Mouse (Mus musculus): Measurements from ENCODE around the gene Tbc1d22a.
A peak's percentile ranks its signal among the peaks of the same experiment; 100 is the strongest.

Tbc1d22a gene

DNA sequence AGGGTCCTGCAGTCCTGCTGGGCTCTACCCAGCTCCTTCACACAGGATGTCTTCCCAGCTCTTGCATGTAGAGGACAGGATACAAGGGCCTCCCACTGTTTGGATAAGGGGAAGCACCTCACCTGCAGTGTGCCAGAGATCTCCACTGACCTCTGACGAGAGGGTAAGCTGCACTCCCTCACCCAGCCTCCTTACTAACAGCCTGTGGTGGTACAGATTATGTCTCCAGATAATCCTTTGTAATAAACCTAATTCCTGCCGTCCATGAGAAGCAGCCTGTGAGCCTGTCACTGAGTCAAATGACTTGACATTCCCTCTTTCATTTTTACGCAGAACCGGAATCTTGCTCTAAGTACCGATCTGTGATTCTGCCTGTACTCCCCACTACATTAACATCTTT lies 260.7 kb downstream of the Tbc1d22a start:
- no peak for DNase-seq

DNA sequence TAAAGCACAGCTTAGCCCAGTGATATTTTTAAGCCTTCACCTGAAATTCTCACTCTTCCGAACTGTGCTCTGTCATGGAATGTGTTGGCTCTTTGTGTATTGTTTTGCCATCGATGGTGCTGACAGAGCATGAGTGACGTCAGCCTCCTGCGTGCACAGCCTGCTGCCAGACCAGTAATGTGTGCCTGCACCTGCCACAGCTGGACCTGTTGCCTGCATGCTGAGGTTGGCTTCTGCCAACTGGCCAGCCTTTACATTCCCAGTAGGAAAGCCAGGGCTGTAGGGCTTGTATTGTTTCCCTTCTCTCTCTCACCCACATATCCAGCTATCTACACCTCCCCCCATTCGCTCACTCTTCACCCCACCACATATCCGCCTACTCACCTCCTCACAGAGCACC lies 262.2 kb downstream of the Tbc1d22a start:
- peak; percentile 37 for DNase-seq

DNA sequence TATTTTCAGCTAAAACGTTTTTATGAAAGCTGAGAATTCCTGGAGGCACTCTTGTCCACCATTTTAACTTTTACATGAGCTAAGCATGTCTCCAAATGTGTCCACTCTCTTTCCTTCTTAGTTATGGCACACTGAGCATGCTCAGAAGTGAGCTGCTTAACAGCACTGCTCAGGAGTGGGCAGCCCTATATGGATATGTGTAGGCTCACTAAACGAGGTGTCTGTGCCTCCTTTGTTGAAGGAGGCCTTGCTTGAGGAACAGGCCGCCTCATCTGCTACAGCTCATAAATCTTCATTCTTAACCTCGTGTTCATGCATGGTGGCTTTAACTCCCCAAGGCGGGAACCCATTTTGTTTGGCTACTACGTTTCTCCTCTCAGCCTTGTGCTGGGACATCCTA lies 262.8 kb downstream of the Tbc1d22a start:
- no peak for DNase-seq

DNA sequence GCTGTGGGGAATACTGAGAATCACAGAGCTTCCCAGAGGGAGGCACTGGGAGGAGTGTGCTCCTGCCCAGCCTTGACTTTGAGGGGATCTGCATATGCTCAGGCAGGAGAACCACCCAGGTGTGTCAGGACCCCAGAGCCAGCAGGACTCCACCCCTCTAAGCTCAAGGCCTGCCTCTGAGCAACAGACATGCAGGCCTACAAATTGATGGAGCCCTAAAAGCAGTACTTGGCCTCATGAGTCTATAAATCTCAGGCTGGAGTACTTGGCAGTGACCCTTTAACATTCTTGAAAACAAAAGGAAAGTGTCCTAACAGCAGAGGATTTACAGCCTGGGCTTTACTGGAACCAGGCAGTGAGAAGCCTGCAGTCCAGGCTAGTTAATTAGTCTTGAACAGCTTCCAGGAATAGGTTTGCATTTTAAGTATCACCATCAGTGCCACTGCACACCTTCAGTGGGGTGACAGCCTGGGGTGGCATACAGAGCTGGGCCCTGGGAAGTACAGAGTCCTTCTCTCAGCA lies 263.3 kb downstream of the Tbc1d22a start:
- DNase-seq: no peak

DNA sequence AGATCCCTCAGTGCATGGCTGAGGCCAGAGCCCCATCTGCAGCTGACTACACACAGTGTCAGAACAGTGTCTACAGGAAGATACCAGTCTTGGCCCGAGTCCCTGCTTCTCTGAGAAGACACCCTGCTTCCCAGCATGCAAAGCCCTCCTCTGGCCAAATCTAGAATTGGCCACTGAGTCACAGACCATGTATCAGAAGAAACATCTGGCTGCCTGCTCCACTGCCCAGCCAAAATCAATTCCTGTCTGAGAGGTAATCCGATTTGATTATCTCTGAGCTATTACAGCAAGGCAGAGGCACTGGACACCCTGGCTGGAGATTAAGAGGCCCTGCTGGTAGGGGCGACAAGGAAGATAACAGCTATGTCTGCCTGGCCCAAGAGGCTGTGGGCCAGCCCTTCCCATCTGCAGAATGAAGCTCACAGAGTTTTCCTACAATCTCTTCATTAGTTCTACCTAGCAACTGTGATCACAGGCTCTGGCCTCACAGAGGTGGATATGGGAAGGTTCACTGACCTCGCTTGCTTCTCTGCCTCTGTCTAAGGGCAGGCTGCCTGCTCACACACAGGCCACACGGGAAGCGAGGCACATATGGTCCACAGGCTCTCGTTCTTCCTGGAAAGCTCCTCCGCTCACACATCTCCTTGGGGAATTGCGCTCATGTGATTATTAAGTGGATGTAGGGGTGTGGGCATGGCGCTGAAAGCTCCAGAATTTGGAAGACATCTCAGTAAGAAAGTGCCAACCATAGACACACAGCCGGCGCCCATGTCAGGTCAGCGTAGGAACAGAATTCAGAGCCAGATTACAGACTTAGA lies 264.6 kb downstream of the Tbc1d22a start:
- no peak for DNase-seq

- no peak for DNase-seq
These were observed 268.1 kb downstream of the Tbc1d22a start for GRCm38 (mm10) chr15:86482362-86482761.

DNA sequence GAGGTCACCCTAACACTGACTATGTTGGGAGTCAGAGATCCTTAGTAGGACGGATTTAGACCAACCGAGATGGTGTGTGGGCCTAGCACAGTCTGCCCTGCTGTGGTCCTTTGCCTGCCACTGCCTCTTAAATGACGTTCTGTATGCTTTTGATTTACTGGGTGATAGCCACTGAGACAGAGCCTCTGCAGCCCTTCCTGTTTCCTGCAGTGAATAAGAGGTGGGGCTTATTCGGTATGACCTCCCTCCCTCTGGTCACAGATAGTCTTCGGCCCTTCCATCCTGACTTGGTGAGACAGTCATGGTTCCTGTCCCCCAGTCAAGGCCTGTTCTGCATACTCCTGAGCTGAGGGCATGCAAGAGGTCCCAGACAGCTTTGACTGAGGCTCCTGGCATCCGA lies 271.6 kb downstream of the Tbc1d22a start:
- DNase-seq: no peak

GRCm38 (mm10) chr15:86487359-86487758 lies 273.1 kb downstream of the Tbc1d22a start:
- peak; percentile 49 for DNase-seq

- no peak for DNase-seq
These were observed 277.3 kb downstream of the Tbc1d22a start for GRCm38 (mm10) chr15:86491434-86492099.

DNA sequence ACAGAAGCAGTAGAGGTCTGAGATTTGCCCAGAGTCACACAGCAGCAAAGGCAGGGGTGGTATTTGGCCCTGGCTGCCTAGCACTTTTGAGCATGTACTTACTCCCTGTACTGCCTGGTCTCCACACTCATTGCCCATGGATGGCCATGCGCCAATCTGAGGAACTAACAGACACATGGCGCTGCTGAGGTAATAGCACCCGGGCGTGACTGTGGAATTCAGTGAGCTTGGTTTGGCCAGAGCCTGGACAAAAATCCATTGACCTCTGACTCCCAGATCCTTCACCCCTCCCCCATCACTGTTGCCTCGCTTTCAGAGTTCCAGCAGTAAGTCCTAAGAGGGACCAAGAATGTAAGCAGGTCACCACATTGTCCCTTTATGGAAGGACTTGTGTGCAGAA lies 278.4 kb downstream of the Tbc1d22a start:
- DNase-seq: no peak

- DNase-seq: no peak
These were observed 281.9 kb downstream of the Tbc1d22a start for GRCm38 (mm10) chr15:86496209-86496608.

DNA sequence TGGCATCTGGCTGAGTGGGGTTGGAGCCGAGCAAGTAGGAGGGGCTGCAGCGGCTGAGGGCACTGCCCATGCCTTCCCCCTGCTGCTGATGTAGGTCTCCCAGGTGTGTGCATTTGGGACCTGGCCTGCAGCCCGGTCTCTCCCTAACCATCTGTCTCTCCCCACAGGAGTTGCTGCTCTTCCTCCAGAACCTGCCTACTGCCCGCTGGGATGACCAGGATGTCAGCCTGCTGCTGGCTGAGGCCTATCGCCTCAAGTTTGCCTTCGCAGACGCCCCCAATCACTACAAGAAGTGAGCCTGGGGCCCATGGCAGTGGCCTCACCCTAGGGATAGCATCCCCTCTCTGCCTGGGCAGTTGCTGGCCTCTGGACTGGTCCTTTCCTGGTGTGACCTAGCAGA lies 282.4 kb downstream of the Tbc1d22a start:
- no peak for DNase-seq

DNA sequence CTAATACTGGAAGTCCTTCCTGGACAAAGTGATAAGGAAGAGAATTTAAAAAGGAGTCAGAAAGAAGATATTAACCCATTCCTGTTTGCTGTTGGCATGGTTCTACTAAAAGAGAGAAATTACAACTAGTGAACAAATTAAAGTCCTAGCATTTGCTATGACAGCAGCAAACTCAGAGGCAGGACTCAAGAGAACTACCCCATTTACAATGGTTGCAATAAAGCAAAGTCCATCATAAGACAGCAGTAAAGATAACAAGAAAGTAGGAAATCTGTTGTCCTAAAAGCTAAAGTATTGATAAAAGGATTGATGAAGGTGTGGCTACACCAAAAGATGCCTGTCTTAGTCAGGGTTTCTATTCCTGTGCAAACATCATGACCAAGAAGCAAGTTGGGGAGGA lies 286.3 kb downstream of the Tbc1d22a start:
- no peak for DNase-seq

DNA sequence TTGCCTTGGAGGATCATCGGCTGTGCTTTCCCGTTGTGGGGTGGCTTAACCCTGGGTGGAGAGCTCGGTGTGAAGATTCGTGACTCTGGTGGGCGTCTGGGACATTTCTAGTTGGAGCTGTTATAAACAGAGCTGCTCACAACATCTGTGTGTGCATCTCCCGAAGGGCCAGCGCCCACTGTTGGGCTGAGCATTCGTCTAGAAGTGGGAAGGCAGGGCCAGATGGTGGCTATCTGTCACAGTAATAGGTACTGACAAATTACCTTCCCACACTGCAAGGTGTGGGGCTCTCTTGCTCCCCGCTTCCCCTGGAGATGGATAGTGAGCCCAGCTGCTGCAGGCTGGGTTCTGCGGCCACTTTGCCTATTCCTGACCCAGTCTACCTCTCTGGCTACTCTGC lies 289.2 kb downstream of the Tbc1d22a start:
- no peak for DNase-seq

- no peak for DNase-seq
These were observed 292.4 kb downstream of the Tbc1d22a start for GRCm38 (mm10) chr15:86506666-86507065.

DNA sequence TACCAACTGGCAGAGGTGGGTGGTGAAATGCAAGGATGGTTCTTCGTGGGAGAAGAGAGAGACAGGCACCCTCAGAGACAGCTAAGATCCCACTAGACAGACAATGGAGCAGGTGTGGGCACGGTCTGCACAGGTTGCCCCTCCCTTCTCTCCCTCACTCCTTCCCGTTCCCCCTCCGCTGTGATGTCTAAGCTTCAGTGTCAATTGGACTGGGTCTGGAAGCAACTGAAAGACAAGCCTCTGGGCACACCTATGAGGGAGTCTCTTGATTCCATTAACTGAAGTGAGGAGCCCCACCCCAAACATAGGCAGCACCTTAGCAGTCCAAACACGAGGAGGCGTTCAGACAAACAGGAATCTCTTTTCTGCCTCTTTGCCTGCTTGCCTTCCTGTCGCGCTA lies 293.3 kb downstream of the Tbc1d22a start:
- DNase-seq: no peak

GRCm38 (mm10) chr15:86508406-86509176 lies 294.3 kb downstream of the Tbc1d22a start:
- no peak for DNase-seq

- DNase-seq: no peak
These were observed 295.3 kb downstream of the Tbc1d22a start for GRCm38 (mm10) chr15:86509601-86510000.

DNA sequence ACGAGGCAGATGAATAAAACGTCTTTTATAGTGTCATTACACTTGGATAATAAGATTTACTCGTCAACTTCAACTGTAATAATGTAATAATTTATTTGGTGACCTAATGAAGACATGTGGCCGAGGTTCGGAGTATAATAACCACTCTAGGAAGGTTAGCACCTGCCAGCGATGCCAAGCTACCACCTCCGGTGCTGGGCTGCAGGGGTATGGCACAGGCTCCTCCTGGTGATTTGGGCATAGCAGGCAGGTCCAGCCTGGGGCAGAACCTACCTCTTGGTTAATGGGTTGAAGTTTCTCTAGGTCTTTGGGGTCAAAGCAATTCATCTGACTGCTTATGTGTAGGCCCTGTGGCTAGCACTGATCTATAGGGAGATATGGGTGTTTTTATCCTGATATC lies 296.9 kb downstream of the Tbc1d22a start:
- DNase-seq: no peak

GRCm38 (mm10) chr15:86513336-86513735 lies 299.1 kb downstream of the Tbc1d22a start:
- DNase-seq: no peak

DNA sequence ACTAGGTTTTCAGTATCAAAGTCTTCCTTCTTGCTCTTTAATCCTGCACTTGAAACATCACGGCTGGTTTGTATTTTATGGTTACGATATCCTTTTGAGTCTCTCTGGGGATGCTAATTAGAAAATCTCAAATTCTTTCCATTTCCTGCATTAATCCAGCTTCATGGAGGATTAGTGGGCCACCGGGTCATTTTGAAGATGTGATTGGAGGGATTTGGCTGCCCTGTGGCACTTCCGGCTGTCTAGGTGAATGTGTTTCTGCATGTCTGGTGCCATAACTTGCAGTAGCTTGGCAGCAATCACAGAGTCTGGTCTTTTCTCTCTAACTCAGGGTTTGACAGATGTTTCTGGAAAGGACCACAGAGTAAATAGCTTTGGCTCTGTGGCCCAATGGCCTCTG lies 305.9 kb downstream of the Tbc1d22a start:
- DNase-seq: no peak

DNA sequence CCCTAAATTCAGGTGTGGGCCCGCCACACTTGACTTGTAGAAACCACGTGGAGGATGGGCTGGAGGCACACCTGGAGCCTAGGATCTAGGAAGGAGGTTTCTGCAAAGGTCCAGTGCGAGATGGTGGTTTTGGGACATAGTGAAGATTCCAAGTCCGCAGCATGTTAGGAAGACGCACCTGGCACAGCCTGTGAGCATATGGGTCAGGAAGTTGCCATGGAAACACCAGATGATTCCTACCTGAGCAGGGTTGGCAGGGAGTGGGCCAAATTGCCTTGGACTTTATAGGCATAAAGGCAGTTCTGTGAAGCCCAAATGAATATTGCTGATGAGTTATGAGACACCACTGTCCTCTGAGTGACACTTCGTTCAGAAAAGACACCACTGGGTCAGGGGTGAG lies 321.1 kb downstream of the Tbc1d22a start:
- DNase-seq: no peak

GRCm38 (mm10) chr15:86542371-86542770 lies 328.1 kb downstream of the Tbc1d22a start:
- no peak for DNase-seq
